Mouse (Mus musculus) heart, embryonic 12.5 days (tissue): ENCODE measurements around the gene Neil3. TPM values are rescaled to one million over a fixed set of nuclear protein-coding genes. Genes with fewer than 3 reads are reported as not detected.

Experiments
- ATAC-seq: fragments of 200-750 bp; cut with Nextera tagmentation; 2 replicates; pipeline ENCODE4 v1.8.0; 2017; ENCODE audit warnings: moderate TSS enrichment, moderate library complexity; ENCODE audit not compliant: insufficient number of reproducible peaks, low FRiP score
- H3K27ac ChIP-seq: fragments of 300-500 bp; sonication (generic); 2 replicates; pipeline ENCODE4 v1.5.1; 2016; ENCODE audit warnings: mild to moderate bottlenecking, moderate library complexity; ENCODE audit not compliant: poor library complexity, severe bottlenecking
- H3K27me3 ChIP-seq: fragments of 300-500 bp; sonication (generic); replicated peaks from 2 replicates; pipeline ENCODE4 v1.6.1; 2016; ENCODE audit warnings: mild to moderate bottlenecking, moderate library complexity
- H3K36me3 ChIP-seq: fragments of 300-500 bp; sonication (generic); 2 replicates; pipeline ENCODE4 v1.6.1; 2016; ENCODE audit warnings: mild to moderate bottlenecking, moderate library complexity
- H3K4me1 ChIP-seq: fragments of 300-500 bp; sonication (generic); replicated peaks from 2 replicates; pipeline ENCODE4 v1.6.1; 2016; ENCODE audit warnings: mild to moderate bottlenecking
- H3K4me2 ChIP-seq: fragments of 300-500 bp; sonication (generic); 2 replicates; pipeline ENCODE4 v1.6.1; 2016; ENCODE audit warnings: mild to moderate bottlenecking, moderate library complexity
- H3K4me3 ChIP-seq: fragments of 300-500 bp; sonication (generic); 2 replicates; pipeline ENCODE4 v1.5.1; 2016; ENCODE audit warnings: mild to moderate bottlenecking
- H3K9ac ChIP-seq: fragments of 300-500 bp; sonication (generic); 2 replicates; pipeline ENCODE4 v1.6.1; 2016; ENCODE audit warnings: mild to moderate bottlenecking, moderate library complexity
- H3K9me3 ChIP-seq: fragments of 300-500 bp; sonication (generic); replicated peaks from 2 replicates; pipeline ENCODE4 v1.6.1; 2016; ENCODE audit warnings: mild to moderate bottlenecking, moderate library complexity
- WGBS: fragments of 180-500 bp; shearing (Covaris S2); methylation state at CpG from one replicate; pipeline ENCODE4 v1.1.7; 2016; 5-methylcytosine and 5-hydroxymethylcytosine counted together
- polyA plus RNA-seq: library from polyadenylated mRNA; unstranded; fragments of >200 nt; fragmentation: Nextera tagmentation; extraction: Ambion mirVana; gene quantifications from 2 replicates; pipeline ENCODE4 v1.2.1, GENCODE M21; 2016

Gene Neil3
- polyA plus RNA-seq, 1 experiment from 2014 or later, result 21.3 TPM

DNA sequence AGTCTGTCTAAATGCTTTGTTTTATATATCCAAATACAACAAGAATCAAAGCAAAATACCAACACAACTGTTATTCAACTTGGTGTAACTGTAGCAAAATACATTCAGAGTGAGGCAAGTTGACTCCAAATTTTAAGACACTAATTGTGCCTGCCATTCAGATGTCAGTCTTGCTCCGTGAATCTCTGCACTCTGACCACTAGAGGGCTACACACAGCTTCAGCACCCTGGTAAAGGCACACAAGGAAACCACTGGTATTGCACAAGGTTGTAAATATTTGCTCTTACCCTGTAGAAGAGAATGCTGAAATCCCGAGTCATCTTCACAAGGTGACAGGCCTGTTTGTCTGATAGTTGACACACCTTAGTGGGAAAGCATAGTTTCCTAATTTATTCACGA lies 31.8 kb downstream of the Neil3 start:
- Histone ChIP-seq H3K27ac (no peak overlapping the region), H3K4me3 (no peak overlapping the region), H3K9me3 (no peaks in the 10 kb centered on the region), H3K9ac (no peak overlapping the region), H3K36me3 (peaks cover 6% of the 10 kb centered on the region), H3K4me1 (no peaks in the 10 kb centered on the region), H3K27me3 (no peaks in the 10 kb centered on the region), H3K4me2 (no peak overlapping the region)
- WGBS, result 43% methylated on average over 3 of the region's 3 CpGs
- ATAC-seq, result no peak

DNA sequence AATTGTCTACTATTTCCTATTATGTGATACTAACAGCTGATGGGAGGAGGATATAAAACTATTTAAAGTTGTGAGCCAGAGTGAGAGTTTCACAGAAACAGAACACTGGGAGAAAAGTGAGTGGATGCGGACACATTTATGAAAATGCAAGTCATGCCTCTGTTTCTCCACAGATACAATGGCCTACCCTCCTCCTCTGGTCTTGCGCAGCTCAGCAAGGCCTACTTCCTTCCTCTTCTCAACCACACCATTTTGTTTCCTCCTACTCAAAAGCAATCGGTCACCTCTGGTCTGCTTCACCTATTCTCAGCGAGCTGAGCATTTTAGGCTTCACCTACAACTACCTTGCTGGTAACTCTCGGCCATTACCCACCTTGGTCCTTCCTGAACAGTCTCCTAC lies 34.0 kb downstream of the Neil3 start:
- no peak for ATAC-seq
- 88% methylated on average over 5 of the region's 5 CpGs for WGBS
- H3K27ac ChIP-seq, result no peak overlapping the region

GRCm38 (mm10) chr8:53603672-53604071 lies 35.2 kb downstream of the Neil3 start:
- no peak for ATAC-seq
- H3K27ac ChIP-seq, result no peak overlapping the region
- no peaks in the 10 kb centered on the region for H3K9me3 ChIP-seq
- H3K9ac ChIP-seq, result no peak overlapping the region
- H3K4me1 ChIP-seq, result no peaks in the 10 kb centered on the region
- no peak overlapping the region for H3K4me2 ChIP-seq
- peaks cover 9% of the 10 kb centered on the region for H3K36me3 ChIP-seq
- H3K27me3 ChIP-seq, result no peaks in the 10 kb centered on the region
- no peak overlapping the region for H3K4me3 ChIP-seq
- 78% methylated on average over 4 of the region's 4 CpGs for WGBS

More for the DNA sequence above, 34.0 kb downstream of the Neil3 start:
- H3K4me1 ChIP-seq, result no peaks in the 10 kb centered on the region
- no peak overlapping the region for H3K4me3 ChIP-seq
- H3K27me3 ChIP-seq, result no peaks in the 10 kb centered on the region
- H3K9ac ChIP-seq, result no peak overlapping the region
- H3K9me3 ChIP-seq, result no peaks in the 10 kb centered on the region
- H3K36me3 ChIP-seq, result peaks cover 6% of the 10 kb centered on the region
- no peak overlapping the region for H3K4me2 ChIP-seq

DNA sequence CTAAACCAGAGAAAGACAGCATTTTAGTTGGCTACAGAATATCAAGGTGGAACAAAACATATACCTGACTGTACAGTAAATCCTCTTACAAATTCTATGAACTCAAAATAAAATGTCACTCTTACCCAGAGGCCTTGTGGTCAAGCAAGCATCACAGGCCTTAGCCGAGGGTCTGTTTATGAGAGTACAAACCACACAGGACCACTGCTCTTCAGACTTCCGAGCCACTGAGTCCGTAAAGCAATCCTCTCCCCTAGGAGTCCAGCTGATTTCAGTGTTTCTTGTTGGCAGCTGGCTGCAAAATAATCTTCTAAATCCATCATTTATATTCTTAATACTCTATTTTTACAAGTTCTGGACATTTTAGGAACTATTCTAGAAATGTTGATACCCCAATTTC lies 38.0 kb downstream of the Neil3 start:
- Histone ChIP-seq H3K9me3 (no peaks in the 10 kb centered on the region), H3K4me1 (no peaks in the 10 kb centered on the region), H3K4me2 (no peak overlapping the region), H3K27ac (no peak overlapping the region), H3K36me3 (peaks cover 12% of the 10 kb centered on the region), H3K9ac (no peak overlapping the region), H3K4me3 (no peak overlapping the region), H3K27me3 (no peaks in the 10 kb centered on the region)
- WGBS, result 87% methylated on average over 3 of the region's 3 CpGs
- no peak for ATAC-seq

GRCm38 (mm10) chr8:53600025-53600811 lies 38.6 kb downstream of the Neil3 start:
- H3K27ac ChIP-seq, result no peak overlapping the region
- WGBS, result 90% methylated on average over 11 of the region's 11 CpGs
- peaks cover 16% of the 10 kb centered on the region for H3K36me3 ChIP-seq
- no peaks in the 10 kb centered on the region for H3K4me1 ChIP-seq
- no peak overlapping the region for H3K4me2 ChIP-seq
- no peaks in the 10 kb centered on the region for H3K27me3 ChIP-seq
- no peak overlapping the region for H3K9ac ChIP-seq
- H3K9me3 ChIP-seq, result no peaks in the 10 kb centered on the region
- no peak for ATAC-seq
- H3K4me3 ChIP-seq, result no peak overlapping the region

GRCm38 (mm10) chr8:53598101-53598500 lies 40.8 kb downstream of the Neil3 start:
- H3K9ac ChIP-seq, result no peak overlapping the region
- no peak overlapping the region for H3K4me3 ChIP-seq
- WGBS, result 77% methylated on average over 1 of the region's 1 CpGs
- H3K36me3 ChIP-seq, result peaks cover 17% of the 10 kb centered on the region
- H3K4me1 ChIP-seq, result no peaks in the 10 kb centered on the region
- H3K27ac ChIP-seq, result no peak overlapping the region
- no peaks in the 10 kb centered on the region for H3K9me3 ChIP-seq
- ATAC-seq, result no peak
- H3K27me3 ChIP-seq, result no peaks in the 10 kb centered on the region
- no peak overlapping the region for H3K4me2 ChIP-seq

- H3K4me2 ChIP-seq, result no peak overlapping the region
- WGBS, result 84% methylated on average over 2 of the region's 2 CpGs
Measured at GRCm38 (mm10) chr8:53591777-53592176, 47.1 kb downstream of the Neil3 start.

DNA sequence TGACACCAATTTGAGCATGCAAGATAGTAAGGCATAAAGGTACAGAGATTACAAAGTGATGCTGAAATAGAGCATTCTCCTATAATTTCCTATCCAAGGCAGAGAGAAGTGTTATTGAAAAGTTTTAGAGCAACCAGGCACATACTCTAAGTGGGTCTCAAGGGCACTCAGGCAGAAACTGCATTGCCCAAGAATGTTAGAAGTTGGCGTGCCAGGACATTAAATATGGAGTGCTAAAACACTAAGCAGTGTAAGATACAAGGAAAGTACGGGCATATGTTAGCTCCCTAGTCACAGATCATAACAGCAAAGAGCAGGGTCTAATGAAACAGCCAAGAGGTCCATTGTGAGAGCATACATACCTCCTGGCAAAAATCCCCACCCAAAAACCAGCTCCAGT lies 65.3 kb downstream of the Neil3 start:
- Histone ChIP-seq H3K4me2 (no peak overlapping the region), H3K4me1 (no peaks in the 10 kb centered on the region), H3K27me3 (no peaks in the 10 kb centered on the region), H3K36me3 (no peaks in the 10 kb centered on the region), H3K27ac (no peak overlapping the region), H3K9ac (no peak overlapping the region), H3K4me3 (no peak overlapping the region), H3K9me3 (no peaks in the 10 kb centered on the region)
- ATAC-seq, result no peak
- WGBS, result 72% methylated on average over 2 of the region's 2 CpGs

More at GRCm38 (mm10) chr8:53591777-53592176, 47.1 kb downstream of the Neil3 start:
- H3K4me3 ChIP-seq, result no peak overlapping the region
- H3K27ac ChIP-seq, result no peak overlapping the region
- H3K4me1 ChIP-seq, result no peaks in the 10 kb centered on the region
- H3K36me3 ChIP-seq, result peaks cover 5% of the 10 kb centered on the region; the same call in 1 of the 2 replicates
- ATAC-seq, result no peak
- H3K27me3 ChIP-seq, result no peaks in the 10 kb centered on the region
- H3K9me3 ChIP-seq, result no peaks in the 10 kb centered on the region
- no peak overlapping the region for H3K9ac ChIP-seq

- WGBS, result 79% methylated on average over 6 of the region's 6 CpGs
- ATAC-seq, result no peak
Measured at GRCm38 (mm10) chr8:53566223-53566622, 72.6 kb downstream of the Neil3 start.

GRCm38 (mm10) chr8:53562441-53563040 lies 76.3 kb downstream of the Neil3 start:
- 82% methylated on average over 10 of the region's 10 CpGs for WGBS
- no peaks in the 10 kb centered on the region for H3K4me1 ChIP-seq
- H3K9ac ChIP-seq, result no peak overlapping the region
- H3K4me2 ChIP-seq, result no peak overlapping the region
- no peak overlapping the region for H3K27ac ChIP-seq
- no peaks in the 10 kb centered on the region for H3K9me3 ChIP-seq
- H3K27me3 ChIP-seq, result no peaks in the 10 kb centered on the region
- H3K4me3 ChIP-seq, result no peak overlapping the region
- no peak for ATAC-seq
- H3K36me3 ChIP-seq, result no peaks in the 10 kb centered on the region

More at GRCm38 (mm10) chr8:53566223-53566622, 72.6 kb downstream of the Neil3 start:
- Histone ChIP-seq H3K36me3 (no peaks in the 10 kb centered on the region), H3K4me2 (no peak overlapping the region), H3K4me3 (no peak overlapping the region), H3K27me3 (no peaks in the 10 kb centered on the region), H3K9me3 (no peaks in the 10 kb centered on the region), H3K27ac (no peak overlapping the region), H3K9ac (no peak overlapping the region), H3K4me1 (no peaks in the 10 kb centered on the region)

DNA sequence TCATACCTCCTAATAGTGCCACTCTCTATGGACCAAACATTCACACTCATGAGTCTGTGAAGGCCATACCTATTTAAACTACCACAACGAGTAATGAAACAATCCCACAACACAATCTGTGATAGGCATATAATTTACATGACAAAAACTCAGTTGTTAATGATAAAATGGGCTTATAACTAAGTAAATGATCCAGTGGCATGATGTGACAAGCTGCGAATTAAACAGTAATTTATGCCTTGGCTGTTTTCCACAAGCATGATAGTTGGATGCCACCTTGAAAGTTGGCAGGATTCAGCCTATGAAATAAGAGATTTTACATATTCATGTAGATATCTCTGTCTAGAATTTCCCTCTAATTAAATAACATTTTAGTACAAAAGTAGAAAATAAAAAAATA lies 99.3 kb downstream of the Neil3 start:
- H3K4me2 ChIP-seq, result no peak overlapping the region
- ATAC-seq, result no peak
- no peak overlapping the region for H3K27ac ChIP-seq
- H3K4me1 ChIP-seq, result no peaks in the 10 kb centered on the region
- no peaks in the 10 kb centered on the region for H3K27me3 ChIP-seq
- WGBS, result 79% methylated on average over 2 of the region's 2 CpGs
- no peak overlapping the region for H3K4me3 ChIP-seq
- H3K9ac ChIP-seq, result no peak overlapping the region
- no peaks in the 10 kb centered on the region for H3K9me3 ChIP-seq
- H3K36me3 ChIP-seq, result no peaks in the 10 kb centered on the region
